In the genomic region with DNA sequence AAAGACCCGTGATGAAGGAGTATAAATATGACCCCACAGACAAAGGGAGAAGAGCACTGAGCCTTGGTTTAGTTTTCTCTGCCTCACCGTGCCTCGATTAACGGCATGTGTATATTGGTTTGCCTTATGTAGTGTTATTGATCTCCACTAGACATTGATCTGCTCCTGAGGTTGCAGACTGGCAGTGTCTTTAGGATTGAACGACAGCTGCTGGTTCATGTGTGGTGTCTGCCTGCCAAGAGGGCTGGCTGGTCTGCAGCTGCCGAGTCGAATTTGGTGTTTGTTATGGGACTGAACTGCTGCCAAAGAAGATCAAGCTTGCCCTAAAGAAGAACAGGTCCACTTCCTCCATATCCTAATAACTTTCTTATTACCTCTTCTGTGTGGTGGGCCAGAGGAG, we compare ENCODE assay signal across 15 mouse cellular contexts.
"Had no signal": no experiment of that assay in that cellular context is flagged by ENCODE, and none has a peak within 500 bp of the region (broad histone marks: within the 10 kb centered on the region; RNA-seq: fewer than 3 reads in every experiment).

No protein-coding gene starts in this region.

- H3K9me3 ChIP-seq: midbrain, embryonic 10.5 days; midbrain, embryonic 12.5 days; neural tube, embryonic 12.5 days; stomach, embryonic 15.5 days had no signal

- DNase-seq: lung, adult 18-20 months; lung, embryonic 14.5 days; lung, postnatal 10 days; lung, postnatal 4 days; midbrain, embryonic 14.5 days; right cerebral cortex, postnatal 14 days; thymus, adult 2 months; thymus, postnatal 25 days; thymus, postnatal 4 days had no signal

- H3K36me3 ChIP-seq: midbrain, embryonic 10.5 days; midbrain, embryonic 12.5 days; neural tube, embryonic 12.5 days; stomach, embryonic 15.5 days had no signal

- H3K9ac ChIP-seq: lung, embryonic 14.5 days; midbrain, embryonic 12.5 days; neural tube, embryonic 12.5 days; stomach, embryonic 15.5 days had no signal

- H3K27ac ChIP-seq: midbrain, embryonic 10.5 days; midbrain, embryonic 12.5 days; neural tube, embryonic 12.5 days; stomach, embryonic 15.5 days; stomach, postnatal 0 days had no signal

- H3K4me2 ChIP-seq: lung, embryonic 14.5 days; midbrain, embryonic 12.5 days; neural tube, embryonic 12.5 days; stomach, embryonic 15.5 days had no signal

- H3K4me3 ChIP-seq: midbrain, embryonic 10.5 days; midbrain, embryonic 12.5 days; neural tube, embryonic 12.5 days; stomach, embryonic 15.5 days had no signal

- H3K4me1 ChIP-seq: midbrain, embryonic 12.5 days; neural tube, embryonic 12.5 days; stomach, embryonic 15.5 days had no signal

- ATAC-seq: midbrain, embryonic 16.5 days had no signal

- H3K27me3 ChIP-seq: midbrain, embryonic 12.5 days; neural tube, embryonic 12.5 days; stomach, embryonic 15.5 days had no signal
